Mouse (Mus musculus): ENCODE measurements around the gene Slc13a3.

DNA sequence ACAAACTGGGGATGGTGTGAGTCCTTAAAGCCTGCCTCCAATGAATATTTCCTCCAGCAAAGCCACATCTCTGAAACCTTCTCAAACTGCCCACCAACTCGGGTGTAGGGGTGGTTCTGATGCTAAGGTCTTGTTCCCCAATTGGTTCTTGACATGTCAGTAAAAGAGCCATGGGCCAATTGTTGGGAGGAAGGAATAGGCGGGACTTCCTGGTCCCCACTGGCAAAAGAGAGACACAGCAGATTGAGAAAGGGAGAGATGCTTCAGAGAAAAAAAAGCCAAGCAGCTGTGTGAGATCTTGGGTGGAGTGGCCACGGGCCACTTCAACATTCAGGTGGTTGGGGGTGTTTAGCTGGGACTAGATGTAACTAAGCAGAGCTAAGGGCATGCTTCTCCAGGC, 102.0 kb downstream of the Slc13a3 start:
- peak; percentile 62 for TF ChIP-seq POLR2A (IDR thresholded peaks at IDR 0.05; ENCODE audit: low read depth, low read length)
- no peak for TF ChIP-seq POLR2AphosphoS2 (IDR thresholded peaks at IDR 0.05; ENCODE audit: low read depth, low read length)
- TF ChIP-seq CTCF (conservative IDR thresholded peaks at IDR 0.05 in 1 of 2, IDR thresholded peaks at IDR 0.05 in 1 of 2; ENCODE audit: low read depth in 2 of 2, low read length in 2 of 2): no peak
- TF ChIP-seq SMC3 (IDR thresholded peaks at IDR 0.05; ENCODE audit: low read depth, low read length): no peak
